Mouse (Mus musculus) thymus, postnatal 14 days (tissue): Measurements from ENCODE around the gene Omp.
"Not testable (repeated sequence)": the region's sequence is repeated elsewhere in the genome, so short reads cannot be mapped to it uniquely, and the experiment has no call there.

ENCODE experiments used
- DNase-seq: peaks from one replicate; pipeline ENCODE4 v3.0.0; 2021

Omp gene

DNA sequence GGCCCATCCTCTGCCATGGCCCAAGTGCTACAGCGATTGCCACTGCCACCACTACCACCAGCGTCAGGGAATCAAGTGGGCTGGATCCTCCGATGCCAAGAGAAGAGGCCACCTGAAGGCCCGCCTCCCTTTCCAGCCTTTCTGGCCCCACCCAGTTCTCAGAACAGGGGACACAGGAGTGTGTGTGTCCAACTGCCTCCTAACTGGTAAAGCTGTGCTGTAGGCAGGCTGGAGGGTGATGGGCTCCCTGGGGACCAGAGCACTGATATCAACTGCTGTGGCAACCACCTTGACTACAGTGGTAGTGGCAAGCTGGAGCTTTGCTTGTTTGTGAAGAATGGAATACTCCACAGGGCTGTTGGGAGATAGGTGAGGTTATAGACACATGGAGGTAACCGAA, at the start of gene Omp:
Omp (minus strand) TSS at position 101 of the 400 bp plus-strand sequence.
- no peak for DNase-seq

DNA sequence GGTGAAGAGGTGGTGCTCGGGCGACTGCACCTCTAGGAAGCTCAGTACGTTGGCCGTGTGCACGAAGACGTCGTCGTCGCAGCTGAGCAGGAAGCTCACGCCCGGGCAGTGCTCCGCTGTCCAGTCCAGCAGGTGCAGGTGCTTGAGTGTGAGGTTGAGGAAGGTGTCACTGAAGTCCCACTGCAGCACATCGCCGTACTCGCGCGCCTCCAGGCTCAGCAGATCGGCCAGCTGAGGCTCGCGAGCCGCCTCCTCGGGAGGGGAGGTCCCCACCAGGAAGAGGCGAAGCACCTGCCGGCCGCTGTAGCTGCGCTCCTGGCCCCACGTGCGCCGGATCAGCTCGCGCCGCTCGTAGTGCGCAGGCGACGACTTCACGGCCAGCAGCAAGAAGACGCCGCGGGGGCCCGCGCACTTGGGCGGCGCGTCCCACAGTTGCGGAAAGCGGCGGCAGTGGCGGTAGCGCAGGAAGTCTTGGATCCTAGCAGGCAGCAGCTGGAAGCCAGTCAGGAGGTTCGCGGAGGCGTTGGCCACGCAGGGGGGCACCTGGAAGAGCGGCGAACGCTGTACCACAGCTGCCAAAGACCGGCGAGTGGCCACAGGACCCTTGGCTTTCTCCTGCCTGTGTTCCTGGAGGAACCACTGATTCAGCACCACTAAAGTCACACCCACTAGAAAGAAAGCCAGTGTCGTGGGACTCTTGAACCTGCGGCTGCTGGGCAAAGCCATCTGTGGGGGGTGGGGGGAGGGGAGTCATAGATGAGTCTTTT, 48.9 kb upstream of the Omp start:
- DNase-seq, result peak; percentile 71

DNA sequence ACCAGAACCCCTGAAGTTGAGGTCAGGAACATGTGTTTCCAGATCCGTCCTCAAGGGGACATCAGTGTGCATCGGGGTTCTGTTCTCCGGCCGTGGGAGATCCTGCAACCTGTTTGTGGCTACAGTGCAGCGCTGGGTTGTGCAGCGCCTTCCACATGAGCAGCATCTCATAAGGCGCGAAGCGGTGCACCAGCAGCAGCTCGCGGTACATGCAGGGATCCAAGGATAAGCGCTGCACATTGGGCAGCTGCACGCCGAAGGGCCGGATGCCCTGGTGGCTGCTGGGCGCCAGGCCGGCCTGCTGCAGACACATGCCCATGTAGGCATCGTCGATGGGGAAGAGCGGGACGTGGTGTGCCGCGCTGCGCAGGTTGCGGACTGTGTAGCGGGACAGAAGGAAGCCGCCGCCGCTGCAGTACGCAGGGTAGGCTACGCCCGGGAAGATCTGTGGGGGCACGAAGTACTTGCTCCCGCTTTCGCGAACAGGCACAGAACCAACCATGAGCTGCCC, 48.3 kb upstream of the Omp start:
- DNase-seq, result peak; percentile 48

DNA sequence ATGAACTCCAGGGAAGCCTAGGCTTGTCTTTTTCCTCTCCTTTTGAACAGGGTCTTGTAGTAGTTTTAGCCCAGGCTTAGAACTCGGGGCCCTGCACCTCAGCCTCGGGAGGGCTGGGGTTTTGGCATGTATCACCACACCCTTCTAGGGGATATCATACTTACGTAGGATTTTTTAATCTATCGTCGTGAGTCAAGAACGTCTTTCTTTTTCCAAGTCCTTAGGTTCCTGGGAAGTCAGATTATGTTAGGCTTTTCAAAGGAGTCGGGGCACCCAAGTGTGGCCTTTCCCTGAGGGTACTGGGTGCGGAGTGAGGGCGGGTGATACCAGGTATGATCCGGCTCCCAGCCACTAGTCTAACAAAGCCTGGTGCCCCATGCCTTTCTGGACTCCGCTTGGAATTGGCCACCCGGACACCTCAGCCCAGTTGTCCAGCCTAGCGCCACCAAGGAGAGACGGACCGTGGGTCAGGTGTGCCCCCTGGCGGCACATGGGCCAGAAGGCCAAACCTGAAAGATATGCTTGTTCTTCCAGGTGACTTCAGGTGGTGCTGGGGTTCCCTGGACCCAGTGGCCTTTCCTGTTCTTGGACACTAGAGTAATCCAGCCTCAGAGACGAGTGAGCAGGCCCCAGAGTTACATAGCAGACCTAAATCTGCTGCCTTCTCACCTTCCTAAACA, 46.4 kb upstream of the Omp start:
- DNase-seq, result peak; percentile 38

DNA sequence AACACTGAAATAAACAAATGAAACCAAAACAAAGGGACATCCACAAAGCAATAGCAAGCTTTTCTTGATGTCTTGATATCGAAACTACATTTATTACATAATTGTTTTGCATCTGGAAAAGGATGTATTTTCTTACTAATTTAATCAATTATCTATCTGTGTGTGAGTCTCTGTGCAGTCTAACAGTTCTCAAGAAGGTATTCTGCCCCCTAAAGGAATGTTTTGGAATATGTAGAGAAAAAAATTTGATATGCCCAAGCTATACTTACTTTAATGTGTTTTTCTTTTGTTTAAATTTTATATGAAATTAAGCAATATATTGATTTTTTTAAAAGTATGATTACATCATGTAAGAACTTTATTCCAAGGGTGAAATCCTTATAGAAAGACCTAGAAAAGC, 45.3 kb upstream of the Omp start:
- no peak for DNase-seq

DNA sequence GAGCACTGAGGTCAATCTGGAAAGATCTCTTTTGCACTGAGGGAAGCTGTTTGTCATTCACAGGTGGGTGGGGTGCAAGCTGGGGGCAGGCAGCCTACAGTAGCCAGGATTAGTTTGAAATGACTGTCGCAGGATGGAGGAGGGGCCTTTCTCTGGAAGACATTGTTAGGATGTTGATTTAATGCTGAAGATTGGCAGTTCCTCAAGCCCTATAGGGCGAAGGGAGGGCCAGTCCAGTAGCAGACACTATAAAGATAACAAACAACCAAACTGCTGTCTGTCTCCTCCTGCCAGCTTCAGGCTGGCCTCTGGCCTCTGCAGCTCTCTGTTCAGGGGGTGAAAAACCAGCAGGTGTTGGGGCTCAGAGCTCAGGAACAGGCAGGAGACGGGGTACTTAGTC, 44.4 kb upstream of the Omp start:
- DNase-seq, result no peak

DNA sequence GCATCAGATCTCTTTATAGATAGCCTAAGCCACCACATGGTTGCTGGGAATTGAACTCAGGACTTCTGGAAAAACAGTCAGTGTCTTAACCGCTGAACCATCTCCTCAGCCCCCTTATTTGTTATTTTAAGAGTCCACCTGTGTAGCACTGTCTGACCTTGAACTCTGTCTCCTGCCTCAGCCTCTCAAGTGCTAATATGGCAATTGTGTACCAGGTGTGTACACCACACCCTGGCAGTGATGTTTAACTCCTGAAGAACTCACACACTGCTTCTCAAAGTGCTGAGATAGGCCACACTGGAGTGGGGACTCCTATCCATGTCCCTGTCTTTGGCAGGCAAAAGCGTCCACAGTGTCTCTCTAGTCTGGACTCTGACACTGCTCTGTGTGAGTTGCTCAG, 43.4 kb upstream of the Omp start:
- DNase-seq, result no peak

DNA sequence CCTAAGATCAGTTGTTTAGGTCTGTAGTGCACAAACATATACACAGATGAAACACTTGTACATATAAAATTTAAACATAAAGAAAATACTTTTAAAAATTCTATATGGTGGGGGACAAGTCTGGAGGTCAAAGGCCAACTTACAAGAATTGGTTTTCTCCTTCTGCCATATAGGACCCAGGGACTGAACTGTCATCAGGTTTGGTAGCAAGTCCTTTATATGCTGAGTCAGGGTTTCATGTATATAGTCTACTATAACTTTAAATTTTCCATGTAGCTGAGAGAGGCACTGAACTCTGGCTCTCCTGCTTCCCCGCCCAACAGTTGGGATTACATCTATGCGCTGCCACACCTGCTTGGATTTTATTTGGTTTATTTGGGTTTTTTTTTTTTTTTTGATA, 42.9 kb upstream of the Omp start:
- no peak for DNase-seq

DNA sequence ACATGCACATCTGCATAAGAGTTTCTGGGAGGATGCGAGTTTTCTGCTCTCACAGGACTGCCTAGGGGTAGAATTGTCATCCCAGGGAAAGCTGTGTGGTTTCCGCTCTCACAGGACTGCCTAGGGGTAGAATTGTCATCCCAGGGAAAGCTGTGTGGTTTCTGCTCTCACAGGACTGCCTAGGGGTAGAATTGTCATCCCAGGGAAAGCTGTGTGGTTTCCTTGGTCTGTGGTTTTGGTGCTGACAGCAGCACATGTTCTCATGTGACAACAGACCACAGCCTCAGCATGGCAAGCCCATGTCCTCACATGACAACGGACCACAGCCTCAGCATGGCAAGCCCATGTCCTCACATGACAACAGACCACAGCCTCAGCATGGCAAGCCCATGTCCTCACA, 42.0 kb upstream of the Omp start:
- DNase-seq, result not testable (repeated sequence)

DNA sequence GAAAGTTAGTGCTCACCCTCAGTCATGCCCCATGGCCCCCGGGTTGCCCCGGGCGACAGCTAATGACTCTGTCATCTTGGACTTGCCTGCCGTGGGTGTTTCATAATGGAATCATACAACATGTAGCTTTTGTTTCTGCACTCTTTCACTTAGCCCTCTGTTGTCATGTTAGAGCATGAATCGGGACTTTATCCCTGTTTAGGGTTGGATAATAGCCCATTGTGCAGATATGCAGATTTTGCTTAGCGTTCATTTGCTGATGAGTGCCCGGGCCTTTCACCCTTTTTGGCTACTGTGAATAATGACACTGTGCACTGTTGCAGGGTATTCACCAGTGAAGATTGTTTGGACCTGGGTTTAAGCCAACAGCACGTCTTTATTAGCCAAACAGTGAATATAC, 41.3 kb upstream of the Omp start:
- no peak for DNase-seq

DNA sequence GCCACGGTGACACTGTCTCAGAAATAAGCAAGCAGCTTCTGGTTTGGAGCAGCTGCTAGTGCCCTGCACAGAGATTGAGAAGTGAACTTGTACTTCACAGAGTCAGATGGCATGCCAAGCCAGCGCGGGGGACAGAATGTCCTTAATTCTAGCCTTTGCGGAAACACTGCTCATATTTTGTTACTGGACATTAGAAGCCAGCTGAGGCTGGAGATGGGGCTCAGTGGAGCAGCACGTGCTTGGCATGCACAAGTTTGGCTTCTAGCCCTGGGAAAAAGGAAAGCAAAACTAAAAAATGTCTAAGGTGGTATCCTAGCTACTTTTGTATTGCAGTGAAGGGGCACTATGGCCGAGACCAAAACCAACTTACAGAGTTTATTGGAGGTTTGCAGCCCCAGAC, 40.0 kb upstream of the Omp start:
- no peak for DNase-seq

DNA sequence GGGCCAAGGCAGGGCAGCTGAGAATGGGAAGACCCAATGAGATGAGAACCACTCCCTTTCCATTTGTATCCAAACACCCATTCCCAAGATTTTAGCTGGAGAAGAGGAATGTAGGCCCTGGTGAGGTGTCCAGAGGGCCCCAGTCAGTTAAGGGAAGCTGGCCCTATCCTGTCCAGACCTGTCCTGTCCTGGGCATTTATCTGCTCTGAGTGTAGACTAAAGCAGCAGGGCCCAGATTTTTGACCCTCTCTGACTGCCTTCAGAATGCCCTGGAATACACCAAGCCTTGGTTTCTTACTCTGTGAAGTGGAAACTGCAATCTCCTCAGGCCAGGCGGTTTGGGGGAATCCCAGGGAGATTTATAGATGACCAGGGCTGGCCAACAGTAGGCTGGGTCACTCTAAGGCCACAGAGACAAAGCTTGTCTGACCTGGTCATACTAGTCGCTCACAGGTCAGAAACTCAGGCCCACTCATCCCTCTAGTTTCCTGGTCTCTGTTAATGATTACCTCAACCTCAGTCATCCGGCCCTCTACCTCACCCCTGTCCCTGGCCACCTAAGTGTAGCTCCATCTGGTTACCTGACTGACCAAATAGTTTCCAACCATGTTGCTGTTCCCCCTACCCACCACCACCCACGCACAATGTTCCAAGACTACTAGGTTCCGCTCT, 33.4 kb upstream of the Omp start:
- DNase-seq, result no peak

DNA sequence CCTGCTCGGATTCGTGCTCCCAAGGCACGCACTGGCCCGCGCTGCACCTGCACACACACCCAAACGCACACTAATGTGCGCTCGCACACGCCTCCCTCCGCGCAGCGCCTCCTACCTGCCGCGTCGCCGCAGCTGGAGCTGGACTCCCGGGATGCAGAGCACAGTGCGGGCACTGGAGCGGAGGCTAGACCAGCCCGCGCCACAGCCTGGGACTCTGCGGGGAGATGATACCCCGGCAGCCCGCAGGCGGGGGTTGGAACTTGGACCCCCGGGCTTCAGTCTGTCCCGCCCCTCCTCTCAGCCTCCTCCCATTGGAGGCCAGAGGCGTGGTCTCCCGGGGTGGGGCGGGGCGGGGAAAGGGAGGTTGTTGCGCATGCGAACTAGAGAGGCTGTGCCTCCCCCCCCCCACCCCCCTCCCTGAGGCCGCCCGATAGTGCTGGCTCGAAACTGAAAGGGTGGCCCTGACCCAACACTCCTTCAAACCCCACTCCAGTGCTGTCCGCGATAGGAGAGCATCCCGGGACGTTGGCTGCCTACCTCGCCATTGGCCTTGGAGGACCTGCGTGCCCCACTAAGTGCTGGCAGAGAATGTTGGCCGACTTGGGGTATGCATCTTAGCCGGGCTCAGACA, 32.7 kb upstream of the Omp start, which contains the start of gene Capn5:
Capn5 (minus strand) TSS at position 346 of the 631 bp plus-strand sequence.
- peak; percentile 82 for DNase-seq

DNA sequence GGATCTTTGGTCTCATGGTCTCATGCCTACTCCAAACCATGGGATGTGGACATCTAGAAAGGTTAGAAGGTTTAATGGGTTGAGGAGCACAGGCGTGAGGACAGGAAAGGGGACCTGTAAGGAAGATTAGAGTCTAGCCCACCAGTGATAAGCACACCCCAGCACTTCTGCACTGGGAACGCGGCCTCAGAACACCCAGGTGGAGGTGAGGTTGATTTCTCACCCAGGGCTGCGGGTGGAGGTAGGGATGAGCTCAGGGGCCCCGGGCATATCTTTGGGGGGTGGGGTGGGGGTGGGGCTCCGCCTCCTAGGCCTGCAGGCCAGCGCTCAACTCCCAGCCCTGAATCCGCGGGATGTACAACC, 32.2 kb upstream of the Omp start:
- DNase-seq, result no peak

DNA sequence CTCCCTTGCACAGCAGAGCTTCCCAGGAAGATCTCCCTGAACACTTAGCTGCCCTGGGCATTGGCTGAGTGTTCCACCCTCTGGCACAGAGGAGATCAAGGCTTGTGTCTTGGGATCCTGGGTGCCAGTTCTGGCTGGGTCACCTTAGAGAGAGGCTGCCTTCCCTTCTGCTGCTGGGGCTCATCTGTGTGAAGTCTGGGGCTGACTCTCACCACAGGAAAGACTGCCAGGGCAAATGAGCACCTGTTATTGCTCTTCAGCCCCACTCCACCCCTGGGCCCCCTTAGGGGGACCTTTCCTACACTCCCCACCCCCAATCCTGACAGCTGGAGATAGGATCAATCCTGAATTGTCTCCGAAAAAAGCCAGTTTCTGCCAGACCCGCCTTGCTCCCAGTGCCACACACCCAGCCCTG, 31.8 kb upstream of the Omp start:
- DNase-seq, result peak; percentile 60

DNA sequence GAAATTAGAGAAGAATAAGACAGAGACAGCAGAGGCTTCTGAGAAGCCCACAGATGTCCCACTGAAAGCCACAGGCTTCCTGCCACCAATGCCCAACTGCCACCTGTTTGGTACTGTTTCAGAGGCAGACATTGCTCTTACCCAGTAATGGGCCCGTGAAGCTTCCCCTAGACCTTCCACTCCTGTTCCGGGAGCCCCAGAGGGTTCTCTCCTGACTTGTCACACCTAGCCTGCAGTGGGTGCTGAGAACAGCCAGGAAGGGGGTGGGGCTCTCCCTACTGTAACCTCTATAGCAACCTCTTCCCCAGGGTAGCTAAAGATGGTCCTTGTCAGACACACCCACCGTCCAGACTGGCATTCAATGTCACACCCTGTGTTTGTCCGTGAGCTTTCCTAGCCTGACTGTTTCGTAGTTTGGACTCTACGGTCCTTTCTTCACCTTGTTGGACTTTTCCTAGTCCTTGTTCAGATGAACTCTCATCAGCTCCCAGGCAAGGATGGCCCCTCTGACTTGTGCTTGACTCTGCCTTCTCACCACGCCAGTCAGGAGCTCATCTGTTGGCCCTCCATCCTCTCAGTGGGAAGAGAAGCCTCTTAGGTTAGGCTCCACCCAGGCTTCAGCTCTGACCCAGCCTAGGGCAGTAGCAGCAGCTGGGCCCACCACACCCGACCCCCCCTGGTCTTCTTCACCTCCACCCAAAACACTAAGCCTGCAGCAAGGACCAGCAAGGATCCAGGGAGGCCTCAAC, 31.2 kb upstream of the Omp start:
- peak; percentile 59 for DNase-seq

DNA sequence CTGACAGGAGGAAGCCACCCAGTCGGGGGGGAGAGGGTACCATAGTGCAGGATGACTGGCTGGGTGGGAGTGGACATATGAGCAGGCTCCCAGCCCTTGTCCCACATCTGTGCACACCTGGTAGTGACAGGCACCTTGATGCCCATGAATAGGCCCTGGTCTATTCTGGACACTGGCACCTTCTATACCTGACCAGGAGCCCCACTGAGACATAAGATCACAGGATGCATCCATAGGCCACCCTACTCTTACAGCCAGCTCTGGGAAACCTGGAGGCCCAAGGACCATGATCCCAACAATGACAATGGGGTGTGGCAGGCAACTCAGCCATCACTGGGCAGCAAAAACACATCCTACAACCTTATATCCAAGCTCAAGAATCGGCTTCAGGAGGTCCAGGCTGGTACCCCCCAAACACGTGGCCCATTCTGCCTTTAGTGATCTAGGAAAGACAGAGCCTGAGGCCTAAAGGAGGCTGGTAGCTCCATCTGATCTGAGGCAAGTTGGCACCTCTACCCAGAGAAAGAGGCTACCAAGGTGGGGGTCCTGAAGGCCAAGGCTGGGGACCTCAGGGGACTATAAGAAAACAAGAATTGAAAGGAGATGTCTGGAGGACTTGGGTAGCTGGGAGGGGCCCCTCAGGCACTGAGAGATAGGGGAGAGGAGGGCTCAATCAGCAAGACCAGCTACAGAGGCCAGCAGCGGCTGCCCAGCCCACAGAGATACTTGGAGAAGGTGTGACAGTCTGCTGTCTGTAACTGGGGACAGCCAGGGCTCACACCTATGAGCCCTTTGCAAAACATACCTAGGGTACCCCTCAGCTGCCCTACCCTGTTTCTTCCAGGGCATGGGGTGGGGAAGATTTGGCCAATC, 29.8 kb upstream of the Omp start:
- no peak for DNase-seq

DNA sequence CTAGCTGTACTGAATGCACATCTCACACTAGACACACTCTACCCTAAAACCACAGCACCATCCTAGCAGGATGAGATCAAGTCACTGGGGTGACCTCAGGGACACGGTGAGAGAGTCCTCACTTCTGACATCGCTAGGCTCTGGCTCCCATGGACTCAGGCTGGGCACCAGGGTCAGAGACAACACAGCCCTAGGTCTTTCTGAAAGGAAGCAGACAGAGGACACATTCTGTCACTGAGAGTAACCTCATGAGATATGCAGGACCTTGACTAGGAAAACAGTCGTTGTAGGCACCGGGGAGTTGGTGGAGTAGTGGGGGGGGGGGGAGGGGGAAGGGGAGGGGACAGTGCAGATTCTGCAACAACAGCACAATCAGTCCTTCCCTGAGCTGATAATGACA, 28.1 kb upstream of the Omp start:
- no peak for DNase-seq

DNA sequence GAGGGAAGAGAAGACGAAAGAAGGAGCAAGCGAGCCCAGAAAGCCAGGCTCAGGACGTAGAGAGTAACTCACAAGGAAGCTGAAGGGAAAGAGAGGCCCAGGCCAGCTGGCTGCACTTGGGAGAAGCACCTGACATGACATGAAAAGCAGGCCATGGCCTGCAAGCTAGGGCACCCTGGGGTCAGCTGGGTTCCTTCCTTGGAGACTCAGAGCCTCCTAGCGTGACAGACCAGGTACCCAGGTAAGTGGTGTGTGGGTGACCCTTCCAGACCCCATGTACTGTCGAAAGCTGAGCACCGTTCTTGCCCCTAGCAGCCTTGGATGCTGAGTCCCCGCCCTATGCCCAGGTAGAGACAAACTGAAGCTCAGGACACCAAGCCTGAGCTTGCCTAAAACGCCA, 27.4 kb upstream of the Omp start:
- no peak for DNase-seq

DNA sequence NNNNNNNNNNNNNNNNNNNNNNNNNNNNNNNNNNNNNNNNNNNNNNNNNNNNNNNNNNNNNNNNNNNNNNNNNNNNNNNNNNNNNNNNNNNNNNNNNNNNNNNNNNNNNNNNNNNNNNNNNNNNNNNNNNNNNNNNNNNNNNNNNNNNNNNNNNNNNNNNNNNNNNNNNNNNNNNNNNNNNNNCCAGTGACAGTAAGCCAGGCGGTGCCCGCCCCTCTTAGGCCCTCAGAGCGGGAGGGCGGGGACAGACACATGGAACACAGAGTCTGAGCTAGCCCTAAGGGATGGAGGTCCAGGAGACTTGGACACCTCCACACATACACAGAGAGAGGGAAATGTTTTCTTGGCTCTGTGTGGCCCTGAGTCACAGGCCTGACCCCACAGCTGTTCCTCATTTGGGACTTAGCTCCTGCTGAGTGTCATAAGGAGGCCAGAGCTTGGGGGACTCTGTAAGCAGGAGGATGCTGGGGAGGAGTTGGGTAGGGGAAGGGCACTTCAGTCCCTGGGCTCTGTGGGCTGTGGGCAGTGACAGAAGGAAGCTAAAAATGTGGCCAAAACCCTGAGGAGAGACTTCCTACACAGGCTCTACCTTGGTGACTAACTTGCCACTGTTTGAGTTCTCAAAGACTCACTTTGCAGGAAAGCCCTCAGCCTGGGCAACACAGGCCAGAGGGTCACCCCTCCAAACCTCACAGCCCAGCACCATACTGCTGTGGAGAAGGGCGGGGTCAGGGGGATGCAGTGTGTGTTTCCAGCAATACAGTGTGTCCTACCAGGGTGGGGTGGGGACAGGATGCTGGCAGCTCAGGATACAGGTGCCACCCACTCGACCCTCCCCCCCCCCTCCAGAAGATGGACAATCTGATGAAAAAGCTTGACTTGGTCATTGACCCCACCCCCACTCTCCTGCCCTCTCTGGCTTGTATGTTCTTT, 26.1 kb upstream of the Omp start:
- no peak for DNase-seq
